ENCODE assay signal across 18 mouse cellular contexts in genomic region chr1:127461017-127461416, GRCm38 (mm10).
A peak's percentile ranks its signal among the peaks of the same experiment; 100 is the strongest.
DNase-seq lines count a peak whose midpoint lies in the region; ATAC-seq lines count a peak whose summit lies in the region.
"Had no signal": no experiment of that assay in that cellular context is flagged by ENCODE, and none has a peak within 500 bp of the region (broad histone marks: within the 10 kb centered on the region; RNA-seq: fewer than 3 reads in every experiment).

No protein-coding gene starts in this region.

- no peak overlapping the region for H3K4me3 ChIP-seq in kidney, embryonic 14.5 days (ENCODE audit: low read length)
- no peak overlapping the region for H3K4me3 ChIP-seq in neural tube, embryonic 15.5 days (replicated peaks)
- H3K4me3 ChIP-seq: embryonic facial prominence, embryonic 12.5 days; liver, embryonic 12.5 days; midbrain, embryonic 12.5 days had no signal

- DNase-seq in adrenal gland, adult 2 months, result peak; percentile 15
- no peak for DNase-seq in adrenal gland, adult 8-10 months
- no peak for DNase-seq in kidney, adult 8-10 months
- DNase-seq in right cerebral cortex, adult 2 months (ENCODE audit: low spot score in 2 of 2), result peak; percentile 42 to 49
- DNase-seq in right cerebral cortex, postnatal 14 days, result no peak
- no peak for DNase-seq in embryo, embryonic 10 days (ENCODE audit: low spot score)
- DNase-seq: adrenal gland, postnatal 14 days; cerebellum, adult 18-20 months; gastrocnemius, postnatal 10 days; heart, postnatal 36 days; kidney, postnatal 36 days had no signal

- no peaks in the 10 kb centered on the region for H3K9me3 ChIP-seq in kidney, embryonic 14.5 days (ENCODE audit: control insufficient read depth, low read length)
- H3K9me3 ChIP-seq in neural tube, embryonic 15.5 days (replicated peaks), result no peaks in the 10 kb centered on the region
- H3K9me3 ChIP-seq: embryonic facial prominence, embryonic 12.5 days; liver, embryonic 12.5 days; midbrain, embryonic 12.5 days had no signal

- no peak overlapping the region for H3K9ac ChIP-seq in kidney, embryonic 14.5 days (ENCODE audit: low read depth, low read length)
- no peak overlapping the region; the same call in 1 of the 2 replicates for H3K9ac ChIP-seq in neural tube, embryonic 15.5 days (replicated peaks)
- H3K9ac ChIP-seq: embryonic facial prominence, embryonic 12.5 days; liver, embryonic 12.5 days; midbrain, embryonic 12.5 days had no signal

- 35% methylated on average over 9 of the region's 9 CpGs for WGBS in kidney, embryonic 14.5 days
- 61% methylated on average over 9 of the region's 9 CpGs for WGBS in neural tube, embryonic 15.5 days

- H3K27me3 ChIP-seq in kidney, embryonic 14.5 days (ENCODE audit: control insufficient read depth, insufficient read depth, low read length), result no peaks in the 10 kb centered on the region
- no peaks in the 10 kb centered on the region for H3K27me3 ChIP-seq in neural tube, embryonic 15.5 days (replicated peaks)
- H3K27me3 ChIP-seq: embryonic facial prominence, embryonic 12.5 days; liver, embryonic 12.5 days; midbrain, embryonic 12.5 days had no signal

- peaks cover 24% of the 10 kb centered on the region for H3K4me1 ChIP-seq in kidney, embryonic 14.5 days (ENCODE audit: control insufficient read depth, insufficient read depth, low read length)
- H3K4me1 ChIP-seq in neural tube, embryonic 15.5 days, result peaks cover 21% of the 10 kb centered on the region
- H3K4me1 ChIP-seq: embryonic facial prominence, embryonic 12.5 days; liver, embryonic 12.5 days had no signal

- H3K27ac ChIP-seq in kidney, embryonic 14.5 days (ENCODE audit: low read depth, low read length), result no peak overlapping the region
- H3K27ac ChIP-seq in neural tube, embryonic 15.5 days (replicated peaks), result 0 out of 2 replicates have a peak overlapping the region, but pooled peaks have one; percentile 0
- H3K27ac ChIP-seq: embryonic facial prominence, embryonic 12.5 days; liver, embryonic 12.5 days; midbrain, embryonic 12.5 days had no signal

- ATAC-seq in kidney, embryonic 14.5 days (ENCODE audit: low FRiP score, low TSS enrichment), result peak; percentile 44; the same call in 1 of the 2 replicates
- no peak for ATAC-seq in neural tube, embryonic 15.5 days (ENCODE audit: low FRiP score)
- ATAC-seq: forebrain, embryonic 16.5 days; intestine, embryonic 16.5 days; liver, embryonic 12.5 days had no signal

- H3K4me2 ChIP-seq in kidney, embryonic 14.5 days (replicated peaks; ENCODE audit: low read depth, low read length), result no peak overlapping the region
- no peak overlapping the region for H3K4me2 ChIP-seq in neural tube, embryonic 15.5 days
- H3K4me2 ChIP-seq: embryonic facial prominence, embryonic 12.5 days; liver, embryonic 12.5 days; midbrain, embryonic 12.5 days had no signal

- H3K36me3 ChIP-seq in kidney, embryonic 14.5 days (ENCODE audit: control insufficient read depth, insufficient read depth, low read length), result no peaks in the 10 kb centered on the region
- H3K36me3 ChIP-seq in neural tube, embryonic 15.5 days, result peaks cover 5% of the 10 kb centered on the region; the same call in 1 of the 2 replicates
- H3K36me3 ChIP-seq: liver, embryonic 12.5 days had no signal

Comparison
In these comparisons a context has a peak if more than half of its experiments do, and no peak if none do; other contexts are left out.
1. DNase-seq: peak in adrenal gland, adult 2 months (single experiment) and right cerebral cortex, adult 2 months (2 of 2); none in adrenal gland, adult 8-10 months (single experiment), kidney, adult 8-10 months (0 of 2), right cerebral cortex, postnatal 14 days (single experiment) and embryo, embryonic 10 days (single experiment).